In the genomic region with DNA sequence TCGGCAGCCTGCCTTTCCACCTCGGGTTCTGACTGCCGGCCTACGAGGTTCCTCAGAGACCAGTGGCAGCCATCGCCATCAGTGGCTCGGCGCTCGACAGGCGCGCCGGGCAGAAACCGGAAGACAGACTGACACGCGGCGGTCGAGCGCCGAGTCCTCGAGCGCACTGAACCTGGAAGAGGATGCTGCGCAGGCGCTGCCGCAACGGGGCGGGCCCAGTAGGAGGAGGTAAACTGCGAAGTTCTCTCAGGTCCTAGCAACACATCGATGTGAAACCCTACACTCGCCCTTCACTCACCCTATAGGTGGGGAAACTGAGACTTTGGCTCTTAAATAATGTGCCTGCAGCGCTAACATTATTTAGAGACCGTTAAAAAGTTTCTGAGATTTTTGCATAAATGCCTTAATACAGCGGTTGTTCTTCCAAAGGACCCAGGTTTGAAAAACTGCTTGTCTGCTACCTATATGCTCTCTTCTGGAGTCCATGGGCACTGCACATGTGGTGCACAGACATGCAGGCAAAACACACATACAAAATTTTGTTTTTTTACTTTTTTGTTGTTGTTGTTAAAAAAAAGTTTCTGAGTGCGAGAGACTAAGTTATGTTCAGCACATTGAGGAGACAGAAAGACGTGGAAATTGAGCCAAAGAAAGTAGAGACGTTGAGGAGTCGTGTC, we compare ENCODE assay signal across 8 mouse cellular contexts. TPM values are rescaled to one million over a fixed set of nuclear protein-coding genes. Genes with fewer than 3 reads are reported as not detected.
DNase-seq lines count a peak whose midpoint lies in the region; ATAC-seq lines count a peak whose summit lies in the region.

Gene Rbsn (minus strand): TSS at position 153 of the 677 bp plus-strand sequence.

- H3K36me3 ChIP-seq in lung, embryonic 16.5 days (ENCODE audit: control insufficient read depth, insufficient read depth, low read length) = no peaks in the 10 kb centered on the region

- H3K9ac ChIP-seq in lung, embryonic 16.5 days (ENCODE audit: low read length) = peak within 1 kb of the TSS; percentile 91

- no peaks in the 10 kb centered on the region for H3K9me3 ChIP-seq in lung, embryonic 16.5 days (ENCODE audit: control insufficient read depth, low read length)

- H3K4me3 ChIP-seq in lung, embryonic 16.5 days (ENCODE audit: low read length) = peak within 1 kb of the TSS; percentile 83

- H3K4me1 ChIP-seq in lung, embryonic 16.5 days (replicated peaks; ENCODE audit: control insufficient read depth, insufficient read depth, low read length) = peaks cover 5% of the 10 kb centered on the region

- ATAC-seq in hematopoietic stem cell, adult 5-6 weeks (replicated peaks in 1 of 2; ENCODE audit: insufficient read depth in 1 of 2, low FRiP score in 2 of 2, low TSS enrichment in 1 of 2, low read depth in 1 of 2, poor library complexity in 2 of 2, severe bottlenecking in 2 of 2) = peak; percentile 97 to 99
- peak; percentile 98 for ATAC-seq in lung, embryonic 16.5 days (ENCODE audit: low read depth)

- peak within 1 kb of the TSS; percentile 70 for H3K4me2 ChIP-seq in lung, embryonic 16.5 days (ENCODE audit: low read depth, low read length)

- peak; percentile 76 for DNase-seq in MEL-GATA-1-ER (ENCODE audit: extremely low read depth, low read depth)
- DNase-seq in cerebellum, adult 8-10 months = peak; percentile 89
- DNase-seq in forelimb bud, embryonic 11.5 days (ENCODE audit: low read depth, low spot score) = peak; percentile 94
- DNase-seq in layer of hippocampus, adult 9-10 months (ENCODE audit: low spot score) = peak; percentile 59
- DNase-seq in ovary, postnatal 10 days (ENCODE audit: low spot score) = peak; percentile 63
- peak; percentile 94 for DNase-seq in thymus, postnatal 14 days

- H3K27me3 ChIP-seq in lung, embryonic 16.5 days (ENCODE audit: control insufficient read depth, insufficient read depth, low read depth, low read length) = no peaks in the 10 kb centered on the region

- H3K27ac ChIP-seq in lung, embryonic 16.5 days (ENCODE audit: low read length) = peak within 1 kb of the TSS; percentile 67

- WGBS in lung, embryonic 16.5 days = 8% methylated on average over 35 of the region's 35 CpGs

RNA-seq across cellular contexts. Expression of gene Rbsn, which starts in this region (rescaled TPM):
- 15.8 and 28.8 TPM in 2 replicates for total RNA-seq in hematopoietic stem cell, adult 5-6 weeks (2017)
- 21.6 and 24.1 TPM in 2 replicates for polyA plus RNA-seq in lung, embryonic 16.5 days (2015; fragmentation: Nextera tagmentation; extraction: Ambion mirVana)

Comparison
In these comparisons a context has a peak if more than half of its experiments do, and no peak if none do; other contexts are left out.
1. Peak in every context shown above with its lines: DNase-seq, ATAC-seq, H3K4me3 ChIP-seq and H3K27ac ChIP-seq.